In genomic region chr4:116175711-116176542, GRCm38 (mm10) we compare ENCODE assay signal across 9 mouse cellular contexts. TPM values are rescaled to one million over a fixed set of nuclear protein-coding genes. Genes with fewer than 3 reads are reported as not detected.
A peak's percentile ranks its signal among the peaks of the same experiment; 100 is the strongest.
DNase-seq lines count a peak whose midpoint lies in the region; ATAC-seq and TF ChIP-seq lines count a peak whose summit lies in the region.
"Had no signal": no experiment of that assay in that cellular context is flagged by ENCODE, and none has a peak within 500 bp of the region (broad histone marks: within the 10 kb centered on the region; RNA-seq: fewer than 3 reads in every experiment).

No protein-coding gene starts in this region.

- TF ChIP-seq EP300 in ES-Bruce4 (IDR thresholded peaks at IDR 0.05; ENCODE audit: insufficient read depth, low read depth, low read length), result no peak

- peak; percentile 20 to 51 for DNase-seq in adrenal gland, adult (ENCODE audit: inconsistent age in 2 of 2, low spot score in 1 of 2)
- no peak for DNase-seq in adrenal gland, adult 18-20 months (ENCODE audit: low spot score in 2 of 2)
- DNase-seq in hindbrain, postnatal 0 days (ENCODE audit: low spot score), result peak; percentile 78
- DNase-seq in adipocyte (ENCODE audit: low spot score), result no peak
- DNase-seq in natural killer cell, adult 2 months (ENCODE audit: low spot score in 2 of 2), result no peak

- no peaks in the 10 kb centered on the region for H3K27me3 ChIP-seq in ES-Bruce4 (ENCODE audit: control insufficient read depth, insufficient read depth, low read length, poor library complexity, severe bottlenecking)
- H3K27me3 ChIP-seq in embryonic facial prominence, embryonic 12.5 days, result no peaks in the 10 kb centered on the region
- no peaks in the 10 kb centered on the region for H3K27me3 ChIP-seq in hindbrain, postnatal 0 days (ENCODE audit: insufficient read depth, low read length)

- ATAC-seq in embryonic facial prominence, embryonic 12.5 days (ENCODE audit: insufficient number of reproducible peaks, insufficient read depth, low FRiP score, low TSS enrichment), result peak; percentile 43; the same call in 1 of the 2 replicates
- peak; percentile 86 for ATAC-seq in hindbrain, postnatal 0 days

- H3K4me3 ChIP-seq in ES-Bruce4 (ENCODE audit: low read depth, low read length) (peak overlapping the region; percentile 70), macrophage (ENCODE audit: inconsistent target) (peak overlapping the region; percentile 11; the same call in 1 of the 2 replicates)
- H3K4me3 ChIP-seq in embryonic facial prominence, embryonic 12.5 days, result no peak overlapping the region
- H3K4me3 ChIP-seq in hindbrain, postnatal 0 days (ENCODE audit: low read length), result 0 out of 2 replicates have a peak overlapping the region, but pooled peaks have one; percentile 4

- WGBS in embryonic facial prominence, embryonic 12.5 days, result 66% methylated on average over 7 of the region's 7 CpGs
- 56% methylated on average over 7 of the region's 7 CpGs for WGBS in hindbrain, postnatal 0 days
- 27% methylated on average over 7 of the region's 7 CpGs for WGBS in macrophage (ENCODE audit: missing documents)

- TF ChIP-seq POLR2A in ES-Bruce4 (IDR thresholded peaks at IDR 0.05; ENCODE audit: insufficient read depth, low read length), result no peak

- no peak for TF ChIP-seq CTCF in ES-Bruce4 (IDR thresholded peaks at IDR 0.05; ENCODE audit: low read depth, low read length)
- no peak for TF ChIP-seq CTCF in hindbrain, postnatal 0 days (IDR thresholded peaks at IDR 0.05; ENCODE audit: low read depth)

- 0 out of 2 replicates have a peak overlapping the region, but pooled peaks have one; percentile 33 for H3K9ac ChIP-seq in ES-Bruce4 (ENCODE audit: low read depth, poor library complexity, severe bottlenecking)
- H3K9ac ChIP-seq in embryonic facial prominence, embryonic 12.5 days, result no peak overlapping the region
- peak overlapping the region; percentile 45 for H3K9ac ChIP-seq in hindbrain, postnatal 0 days (replicated peaks; ENCODE audit: low read length)

- H3K36me3 ChIP-seq in ES-Bruce4 (ENCODE audit: control insufficient read depth, insufficient read depth, low read length, poor library complexity, severe bottlenecking) (no peaks in the 10 kb centered on the region), macrophage (ENCODE audit: inconsistent target) (no peaks in the 10 kb centered on the region)
- H3K36me3 ChIP-seq in embryonic facial prominence, embryonic 12.5 days, result no peaks in the 10 kb centered on the region
- no peaks in the 10 kb centered on the region for H3K36me3 ChIP-seq in hindbrain, postnatal 0 days (ENCODE audit: insufficient read depth, low read length)

- peak overlapping the region; percentile 86; the same call in 1 of the 2 replicates for H3K27ac ChIP-seq in ES-Bruce4 (ENCODE audit: insufficient read depth, low read length)
- peak overlapping the region; percentile 60 for H3K27ac ChIP-seq in embryonic facial prominence, embryonic 12.5 days
- H3K27ac ChIP-seq in hindbrain, postnatal 0 days, result peak overlapping the region; percentile 89
- peak overlapping the region; percentile 83 for H3K27ac ChIP-seq in macrophage

- H3K79me2 ChIP-seq in macrophage (ENCODE audit: inconsistent target), result no peaks in the 10 kb centered on the region

- H3K4me2 ChIP-seq in embryonic facial prominence, embryonic 12.5 days (replicated peaks), result peak overlapping the region; percentile 39; the same call in 1 of the 2 replicates
- H3K4me2 ChIP-seq in hindbrain, postnatal 0 days (ENCODE audit: low read depth, low read length), result peak overlapping the region; percentile 52

- peaks cover 2% of the 10 kb centered on the region for H3K4me1 ChIP-seq in ES-Bruce4 (ENCODE audit: control insufficient read depth, insufficient read depth, low read length)
- H3K4me1 ChIP-seq in embryonic facial prominence, embryonic 12.5 days, result peaks cover 24% of the 10 kb centered on the region
- peaks cover 21% of the 10 kb centered on the region for H3K4me1 ChIP-seq in hindbrain, postnatal 0 days (ENCODE audit: insufficient read depth, low read length)

- H3K9me3 ChIP-seq in ES-Bruce4 (replicated peaks; ENCODE audit: control insufficient read depth, insufficient read depth, low read length, poor library complexity, severe bottlenecking), result no peaks in the 10 kb centered on the region
- no peaks in the 10 kb centered on the region for H3K9me3 ChIP-seq in embryonic facial prominence, embryonic 12.5 days
- no peaks in the 10 kb centered on the region for H3K9me3 ChIP-seq in hindbrain, postnatal 0 days (ENCODE audit: low read length)

RNA-seq across cellular contexts. Expression of gene Gm49337, which starts 2.7 kb away (rescaled TPM):
- not detected for total RNA-seq in adrenal gland, adult 18-20 months (2021)
- polyA plus RNA-seq in ES-Bruce4 (2011; ENCODE audit: insufficient read depth, insufficient read length, low read depth, missing spikeins) (0.90 TPM in 1 of 2 replicates, not detected in the other), macrophage (2018) (not detected in 3 replicates)
- not detected in 2 replicates for polyA plus RNA-seq in embryonic facial prominence, embryonic 12.5 days (2016; fragmentation: Nextera tagmentation; extraction: Ambion mirVana)
- not detected in 2 replicates for total RNA-seq in hindbrain, postnatal 0 days (2014; rRNA removed)
- polyA plus RNA-seq in hindbrain, postnatal 0 days (2015; fragmentation: Nextera tagmentation; extraction: Ambion mirVana), result not detected in 2 replicates
- 1 to 10 TPM in 2 of 26 experiments, under 1 TPM in 1, not detected in 23; 0.61 to 1.1 (median 1.1) TPM for total RNA-seq in macrophage (2018; cell fraction: chromatin; rRNA removed)
- total RNA-seq in macrophage (2018; cell fraction: cytosol; rRNA removed), result not detected
- not detected for total RNA-seq in macrophage (2018; cell fraction: nucleus; rRNA removed)
- polyA plus RNA-seq: gonadal fat pad, adult 2 months had no signal

RNA-seq across cellular contexts. Expression of gene 1700042G07Rik, which starts 2.8 kb away (rescaled TPM):
- total RNA-seq in adrenal gland, adult 18-20 months (2021), result not detected
- not detected in 2 replicates for polyA plus RNA-seq in ES-Bruce4 (2011; ENCODE audit: insufficient read depth, insufficient read length, low read depth, missing spikeins)
- not detected in 2 replicates for polyA plus RNA-seq in embryonic facial prominence, embryonic 12.5 days (2016; fragmentation: Nextera tagmentation; extraction: Ambion mirVana)
- not detected in 2 replicates for total RNA-seq in hindbrain, postnatal 0 days (2014; rRNA removed)
- polyA plus RNA-seq in hindbrain, postnatal 0 days (2015; fragmentation: Nextera tagmentation; extraction: Ambion mirVana), result not detected in 2 replicates
- not detected for total RNA-seq in macrophage (2018; cell fraction: chromatin; rRNA removed)
- total RNA-seq in macrophage (2018; cell fraction: cytosol; rRNA removed), result not detected
- not detected for total RNA-seq in macrophage (2018; cell fraction: nucleus; rRNA removed)
- polyA plus RNA-seq in macrophage (2018), result not detected in 3 replicates

RNA-seq across cellular contexts. Expression of gene Tspan1, which starts 8.5 kb away (rescaled TPM):
- total RNA-seq in adrenal gland, adult 18-20 months (2021), result not detected
- polyA plus RNA-seq in ES-Bruce4 (2011; ENCODE audit: insufficient read depth, insufficient read length, low read depth, missing spikeins) (1.1 TPM in 1 of 2 replicates, not detected in the other), macrophage (2018) (not detected in 3 replicates)
- polyA plus RNA-seq in embryonic facial prominence, embryonic 12.5 days (2016; fragmentation: Nextera tagmentation; extraction: Ambion mirVana), result 0.23 and 0.37 TPM in 2 replicates
- 0.16 and 0.40 TPM in 2 replicates for total RNA-seq in hindbrain, postnatal 0 days (2014; rRNA removed)
- 0.21 and 0.34 TPM in 2 replicates for polyA plus RNA-seq in hindbrain, postnatal 0 days (2015; fragmentation: Nextera tagmentation; extraction: Ambion mirVana)
- not detected for total RNA-seq in macrophage (2018; cell fraction: chromatin; rRNA removed)
- total RNA-seq in macrophage (2018; cell fraction: cytosol; rRNA removed), result not detected
- total RNA-seq in macrophage (2018; cell fraction: nucleus; rRNA removed), result not detected

RNA-seq across cellular contexts. Expression of gene Lurap1, which starts 24.8 kb away (rescaled TPM):
- 10 to 100 TPM in 1 of 2 experiments, 1 to 10 TPM in 1; 9.8 to 12.3 TPM for total RNA-seq in adrenal gland, adult 18-20 months (2021)
- 1.2 and 1.5 TPM in 2 replicates for polyA plus RNA-seq in ES-Bruce4 (2011; ENCODE audit: insufficient read depth, insufficient read length, low read depth, missing spikeins)
- 2.6 and 2.7 TPM in 2 replicates for polyA plus RNA-seq in embryonic facial prominence, embryonic 12.5 days (2016; fragmentation: Nextera tagmentation; extraction: Ambion mirVana)
- total RNA-seq in hindbrain, postnatal 0 days (2014; rRNA removed), result 6.2 and 7.9 TPM in 2 replicates
- 4.0 TPM in 2 replicates for polyA plus RNA-seq in hindbrain, postnatal 0 days (2015; fragmentation: Nextera tagmentation; extraction: Ambion mirVana)
- under 1 TPM in 17 of 26 experiments, not detected in 9; 0.12 to 0.67 (median 0.18) TPM for total RNA-seq in macrophage (2018; cell fraction: chromatin; rRNA removed)
- under 1 TPM in 19 of 26 experiments, not detected in 7; 0.03 to 0.24 (median 0.09) TPM for total RNA-seq in macrophage (2018; cell fraction: cytosol; rRNA removed)
- total RNA-seq in macrophage (2018; cell fraction: nucleus; rRNA removed), result under 1 TPM in 18 of 26 experiments, not detected in 8; 0.06 to 0.99 (median 0.16) TPM
- 0.09 to 0.10 TPM in 2 of 3 replicates, not detected in the other for polyA plus RNA-seq in macrophage (2018)

RNA-seq across cellular contexts. Expression of gene Pik3r3, which starts 45.5 kb away (rescaled TPM):
- total RNA-seq in adrenal gland, adult 18-20 months (2021), result 10 to 100 TPM; 16.1 to 18.3 TPM
- polyA plus RNA-seq in ES-Bruce4 (2011; ENCODE audit: insufficient read depth, insufficient read length, low read depth, missing spikeins) (4.4 and 4.5 TPM in 2 replicates), macrophage (2018) (0.47 to 1.1 TPM (median 0.63 TPM) in 3 replicates)
- 51.2 and 55.1 TPM in 2 replicates for polyA plus RNA-seq in embryonic facial prominence, embryonic 12.5 days (2016; fragmentation: Nextera tagmentation; extraction: Ambion mirVana)
- total RNA-seq in hindbrain, postnatal 0 days (2014; rRNA removed), result 37.8 and 44.4 TPM in 2 replicates
- 37.7 and 39.8 TPM in 2 replicates for polyA plus RNA-seq in hindbrain, postnatal 0 days (2015; fragmentation: Nextera tagmentation; extraction: Ambion mirVana)
- 1 to 10 TPM; 1.6 to 5.6 (median 2.6) TPM for total RNA-seq in macrophage (2018; cell fraction: chromatin; rRNA removed)
- total RNA-seq in macrophage (2018; cell fraction: cytosol; rRNA removed), result 1 to 10 TPM in 1 of 26 experiments, under 1 TPM in 25; 0.38 to 1.0 (median 0.61) TPM
- 1 to 10 TPM in 25 of 26 experiments, under 1 TPM in 1; 0.75 to 5.6 (median 2.3) TPM for total RNA-seq in macrophage (2018; cell fraction: nucleus; rRNA removed)

Comparison
In these comparisons a context has a peak if more than half of its experiments do, and no peak if none do; other contexts are left out.
1. DNase-seq: peak in adrenal gland, adult (2 of 2) and hindbrain, postnatal 0 days (single experiment); none in adrenal gland, adult 18-20 months (0 of 2), adipocyte (single experiment) and natural killer cell, adult 2 months (0 of 2).
2. Peak in every context shown above with its lines, with median percentiles within 50 percentile points of each other: H3K27ac ChIP-seq.